Mouse (Mus musculus) v-Abl transformed pro-B cells (cell line): ENCODE measurements around the gene Trim8.

Experiments
- in situ Hi-C, 2 experiments: fragments of 400-800 bp; cut with MboI; formaldehyde crosslinking; loops; one replicate each; pipeline ENCODE4 v1.15.1; 2025; ENCODE audit not compliant: unreplicated experiment in 2 of 2

Trim8 gene

GRCm38 (mm10) chr19:46501401-46502068 is at the start of gene Trim8:
Trim8 (plus strand) TSS chr19:46501702.
- in situ Hi-C loops, result loop anchor here (5.0 to 25.0 kb wide), 3 partner anchors 34 to 964 kb away; no protein-coding TSS in a partner anchor

GRCm38 (mm10) chr19:46452052-46452827 is 49.3 kb upstream of the Trim8 start:
- in situ Hi-C loops, result loop anchor here in 1 of 2 experiments (10.0 kb wide), 1 partner anchor 53 kb away; the partner anchor contains the start of gene Trim8

DNA sequence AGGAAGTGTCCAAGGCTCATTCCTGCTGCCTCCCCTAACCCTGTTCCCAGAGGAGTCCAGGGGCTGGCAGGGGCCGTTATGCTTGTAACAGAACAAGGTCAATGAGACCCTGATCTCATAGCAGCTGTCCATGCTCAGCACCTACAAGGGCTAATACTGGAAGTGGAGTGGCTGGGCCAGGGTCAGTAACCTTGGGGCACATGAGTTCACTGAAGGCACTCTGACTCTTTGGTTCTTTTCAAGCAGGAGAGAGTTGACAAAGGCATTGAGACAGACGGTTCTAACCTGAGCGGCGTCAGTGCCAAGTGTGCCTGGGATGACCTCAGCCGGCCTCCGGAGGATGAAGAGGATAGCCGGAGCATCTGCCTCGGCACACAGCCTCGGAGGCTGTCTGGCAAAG is 48.6 kb upstream of the Trim8 start:
- in situ Hi-C loops, result loop anchor here in 1 of 2 experiments (10.0 kb wide), 1 partner anchor 52 kb away; the partner anchor contains the start of gene Trim8

DNA sequence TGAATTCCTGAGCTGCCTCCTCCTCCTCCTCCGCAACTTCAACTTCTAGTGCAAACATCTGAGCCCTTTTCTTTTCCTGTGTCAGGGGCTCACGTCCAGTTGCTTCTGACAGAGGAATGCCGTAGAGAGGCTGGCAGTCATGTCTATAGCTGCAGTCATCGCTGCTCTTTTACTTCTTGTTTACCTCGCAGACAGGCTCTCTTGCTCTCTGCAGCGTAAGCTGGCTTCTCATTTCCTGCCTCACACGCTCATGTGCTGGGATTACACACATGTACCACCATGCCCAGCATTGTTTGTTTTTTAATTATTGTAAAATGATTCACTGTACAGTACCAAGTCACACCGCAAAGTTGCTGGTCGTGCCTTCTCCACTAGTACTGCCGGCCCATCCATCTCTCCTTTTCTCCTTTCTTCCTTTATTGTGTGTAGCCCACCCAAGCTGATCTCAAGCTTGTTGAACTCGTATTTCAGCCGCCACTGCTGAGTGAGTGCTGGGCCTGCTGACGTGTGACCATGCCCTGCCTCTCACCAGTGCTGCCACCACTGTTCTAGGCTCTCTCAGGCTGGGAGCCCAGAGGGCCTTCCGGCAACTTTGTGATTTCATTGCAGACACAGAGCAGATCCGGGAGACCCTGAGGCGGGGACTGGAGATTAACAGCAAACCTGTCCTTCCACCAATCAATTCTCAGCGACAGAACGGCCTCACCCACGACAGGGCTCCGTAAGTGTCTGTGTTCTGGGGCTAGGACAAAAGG is 47.2 kb upstream of the Trim8 start:
- in situ Hi-C loops, result loop anchor here in 1 of 2 experiments (10.0 kb wide), 1 partner anchor 50 kb away; the partner anchor contains the start of gene Trim8

- in situ Hi-C loops, result loop anchor here in 1 of 2 experiments (10.0 kb wide), 1 partner anchor 50 kb away; the partner anchor contains the start of gene Trim8
Measured at GRCm38 (mm10) chr19:46455032-46455431, 46.5 kb upstream of the Trim8 start.

DNA sequence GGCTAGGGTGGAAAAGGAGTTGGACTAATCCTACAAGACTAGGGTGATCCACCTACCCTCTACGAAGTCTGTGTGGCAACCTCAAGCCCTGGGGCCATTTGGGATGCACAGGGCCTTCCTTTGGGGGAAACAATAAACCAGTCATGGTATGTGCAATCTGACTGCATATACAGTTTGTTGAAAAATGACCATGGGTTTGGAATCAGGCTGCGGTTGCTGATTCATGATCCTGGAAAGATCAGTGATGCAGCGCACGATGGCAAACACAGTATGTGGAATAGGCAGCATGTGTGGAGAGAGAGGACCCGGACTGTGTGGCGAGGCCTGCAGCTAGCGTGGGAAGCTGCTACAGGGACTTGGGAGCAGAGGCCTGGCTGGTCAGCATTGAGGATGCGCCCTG is 45.9 kb upstream of the Trim8 start:
- in situ Hi-C loops, result loop anchor here in 1 of 2 experiments (10.0 kb wide), 1 partner anchor 49 kb away; the partner anchor contains the start of gene Trim8

DNA sequence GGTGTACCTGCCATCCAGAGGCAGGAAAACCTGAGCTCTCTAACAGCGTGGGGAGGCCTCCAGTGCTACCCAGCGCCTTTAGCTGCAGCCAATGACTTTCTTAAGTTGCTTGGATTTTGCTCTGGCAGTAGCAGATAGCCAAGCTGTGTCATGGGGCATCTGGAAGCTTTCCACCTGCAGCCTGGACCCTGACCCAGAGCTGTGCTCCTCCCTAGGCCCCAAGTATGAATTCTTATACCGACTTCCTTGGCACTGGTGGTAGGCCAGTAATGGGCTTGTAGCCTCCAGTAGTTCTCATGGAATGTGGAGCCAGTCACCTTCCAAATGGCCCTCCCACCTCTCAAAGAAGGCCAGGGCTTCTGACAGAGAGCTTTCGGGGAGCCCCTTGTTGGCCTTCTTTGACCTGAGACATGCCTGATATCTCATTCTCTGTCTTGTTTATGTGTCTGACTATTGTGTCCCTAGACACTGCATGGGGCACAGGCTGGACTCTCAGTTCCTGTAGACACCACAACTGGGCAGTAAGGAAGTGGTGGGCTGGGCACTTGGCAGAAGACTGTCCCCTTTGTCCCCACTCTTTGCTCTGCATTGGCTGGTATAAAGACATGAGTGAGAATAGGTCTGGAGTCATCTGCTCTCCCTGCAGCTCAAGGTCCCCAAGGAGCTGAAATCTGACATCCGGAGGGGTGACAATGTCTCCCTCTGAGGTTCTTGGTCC is 45.3 kb upstream of the Trim8 start:
- in situ Hi-C loops, result loop anchor here in 1 of 2 experiments (10.0 kb wide), 1 partner anchor 49 kb away; the partner anchor contains the start of gene Trim8

- in situ Hi-C loops, result loop anchor here in 1 of 2 experiments (10.0 kb wide), 1 partner anchor 47 kb away; the partner anchor contains the start of gene Trim8
Measured at GRCm38 (mm10) chr19:46457798-46458197, 43.7 kb upstream of the Trim8 start.

DNA sequence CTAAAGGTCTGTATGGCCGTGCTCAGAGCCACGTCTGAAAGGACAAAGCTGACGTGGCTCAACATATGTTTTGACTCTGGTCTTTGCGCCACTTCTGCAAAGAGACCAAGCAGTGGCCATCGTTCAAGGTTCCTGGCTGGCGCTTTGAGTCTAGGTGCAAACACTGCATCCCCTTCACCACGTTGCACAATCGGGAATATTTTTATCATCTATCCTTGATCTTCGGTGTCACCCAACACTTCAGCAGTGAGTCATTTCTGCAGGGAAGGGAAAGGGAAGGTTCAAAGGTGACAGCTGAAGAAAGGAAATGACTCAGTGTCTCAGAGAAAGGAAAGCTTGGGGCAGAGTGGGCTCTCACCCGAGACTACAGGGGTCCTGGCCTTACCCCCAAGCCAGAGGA is 42.2 kb upstream of the Trim8 start:
- in situ Hi-C loops, result loop anchor here in 1 of 2 experiments (10.0 kb wide), 1 partner anchor 46 kb away; the partner anchor contains the start of gene Trim8

GRCm38 (mm10) chr19:46459889-46460288 is 41.6 kb upstream of the Trim8 start:
- in situ Hi-C loops, result loop anchor here in 1 of 2 experiments (10.0 kb wide), 1 partner anchor 45 kb away; the partner anchor contains the start of gene Trim8

- in situ Hi-C loops, result no loop called here
Measured at GRCm38 (mm10) chr19:46462574-46462973, 38.9 kb upstream of the Trim8 start.

- in situ Hi-C loops, result no loop called here
Measured at GRCm38 (mm10) chr19:46463446-46463845, 38.1 kb upstream of the Trim8 start.

DNA sequence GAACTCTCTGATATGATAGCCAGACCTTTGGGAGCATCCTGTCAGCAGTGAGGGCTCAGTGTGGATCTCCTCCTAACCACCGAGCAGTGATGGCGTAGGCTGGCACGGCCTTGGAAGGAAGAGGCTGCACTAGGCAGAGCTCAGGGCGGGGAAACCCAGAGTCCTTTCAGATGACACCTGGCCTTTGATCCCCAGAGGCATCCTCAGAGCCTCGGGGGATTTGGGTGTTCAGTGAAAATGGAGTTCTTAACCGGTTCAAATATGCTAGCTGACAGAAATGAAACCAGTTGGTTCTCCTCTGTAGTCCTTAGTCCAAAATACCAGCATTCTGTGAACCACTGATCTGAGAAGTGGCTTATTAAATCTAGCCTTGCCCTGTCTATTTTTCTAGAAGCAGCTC is 35.3 kb upstream of the Trim8 start:
- in situ Hi-C loops, result loop anchor here in 1 of 2 experiments (5.0 kb wide), 1 partner anchor 36 kb away; the partner anchor contains the start of gene Trim8

DNA sequence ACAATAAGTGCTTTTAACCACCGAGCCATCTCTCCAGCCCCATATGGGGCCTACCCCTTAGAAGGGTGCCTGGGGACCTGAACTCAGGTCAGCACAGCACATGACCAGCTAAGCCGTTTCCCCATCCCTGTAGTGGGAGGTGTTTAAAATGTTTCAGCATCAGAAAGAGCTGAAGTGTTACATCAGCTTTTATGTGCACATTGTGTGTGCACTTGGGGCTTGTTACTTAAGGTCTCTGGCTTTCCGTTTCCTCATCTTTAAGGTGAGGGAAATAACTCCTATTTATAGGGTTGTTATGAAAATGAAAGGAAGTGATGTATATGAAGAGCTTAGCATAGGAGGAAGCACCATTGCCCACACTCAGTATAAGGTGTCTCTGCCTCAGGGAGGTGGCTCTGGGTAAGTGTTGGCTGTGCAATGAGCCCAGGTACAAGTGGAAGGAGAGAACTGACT is 34.4 kb upstream of the Trim8 start:
- in situ Hi-C loops, result loop anchor here in 1 of 2 experiments (5.0 kb wide), 1 partner anchor 35 kb away; the partner anchor contains the start of gene Trim8

DNA sequence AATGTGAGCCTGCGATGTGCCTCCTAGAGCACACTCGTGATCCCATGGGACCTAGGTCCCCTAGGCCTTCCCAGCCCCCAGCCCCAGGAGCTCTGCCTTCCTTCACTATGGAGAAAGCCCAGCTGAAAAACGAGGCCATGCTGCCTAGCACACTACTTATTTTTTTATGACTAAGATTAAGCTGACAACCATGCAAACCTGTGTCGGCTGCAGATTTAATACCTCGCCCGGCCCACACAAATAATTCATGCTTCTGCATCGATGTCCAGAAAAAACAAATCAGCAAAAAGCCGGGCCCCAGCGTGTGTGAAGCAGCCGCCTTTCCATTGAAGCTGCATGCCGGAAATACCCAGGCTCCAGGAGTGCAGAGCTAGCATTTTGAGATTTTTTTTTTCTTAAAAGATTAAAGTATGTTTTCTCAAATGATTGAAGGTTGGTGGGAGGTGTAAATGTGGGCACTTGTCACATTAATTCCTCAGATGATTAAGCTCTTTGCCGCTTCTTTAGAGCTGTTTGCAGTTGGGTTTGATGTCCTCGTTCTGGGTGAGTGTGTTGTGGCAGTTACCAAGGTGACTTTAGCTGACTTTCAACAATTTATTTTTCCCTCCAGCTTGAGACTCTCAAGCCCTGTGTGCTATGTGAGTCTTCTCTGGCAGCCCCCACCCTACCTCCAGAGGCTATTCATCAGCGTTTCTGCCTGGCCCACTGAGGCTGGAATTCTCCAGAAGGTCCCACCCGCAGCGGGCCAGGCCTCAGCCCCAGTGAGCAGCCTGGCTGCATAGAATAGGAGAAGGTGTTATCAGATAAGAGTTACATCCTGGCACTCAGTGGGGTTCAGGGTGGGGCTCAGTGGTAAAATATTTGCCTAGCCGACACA is 30.9 kb upstream of the Trim8 start:
- in situ Hi-C loops, result no loop called here

DNA sequence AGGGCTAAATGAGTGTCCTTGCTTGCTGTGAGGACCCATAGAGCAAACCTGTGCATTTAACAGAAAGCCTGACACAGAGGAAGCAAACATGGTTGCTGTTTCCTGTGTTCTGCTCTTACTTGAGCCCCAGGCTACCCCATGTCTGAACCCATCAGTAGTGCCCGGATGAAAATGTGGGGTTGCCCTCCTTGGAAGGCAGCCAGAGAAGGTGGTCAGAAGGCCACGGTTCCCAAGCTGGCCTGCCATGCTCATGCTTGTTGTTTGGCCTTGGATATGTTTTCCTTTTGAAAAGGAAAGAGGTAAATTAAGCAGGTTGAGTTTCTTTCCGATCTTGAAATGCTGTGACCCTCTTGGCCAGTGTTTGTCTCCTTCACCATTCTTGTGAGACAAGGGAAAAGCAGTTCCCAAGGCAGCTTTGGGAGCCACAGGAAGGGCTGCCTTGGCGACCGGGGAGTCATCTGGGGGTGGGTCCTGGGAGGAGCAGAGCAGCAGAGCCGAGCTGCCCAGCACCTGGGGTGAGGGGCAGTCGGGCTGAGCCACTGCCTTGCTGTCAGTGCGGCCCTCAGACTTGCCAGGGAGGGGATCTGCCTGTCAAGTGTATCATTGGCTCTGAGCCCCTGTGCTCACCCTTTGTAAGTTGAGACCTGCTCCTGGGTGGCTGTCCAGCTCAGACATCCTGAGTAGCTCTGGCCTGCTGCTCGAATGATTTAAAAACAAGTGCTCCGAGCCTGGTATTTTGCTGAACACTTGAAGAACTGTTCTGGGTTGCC is 30.0 kb upstream of the Trim8 start:
- in situ Hi-C loops, result no loop called here

DNA sequence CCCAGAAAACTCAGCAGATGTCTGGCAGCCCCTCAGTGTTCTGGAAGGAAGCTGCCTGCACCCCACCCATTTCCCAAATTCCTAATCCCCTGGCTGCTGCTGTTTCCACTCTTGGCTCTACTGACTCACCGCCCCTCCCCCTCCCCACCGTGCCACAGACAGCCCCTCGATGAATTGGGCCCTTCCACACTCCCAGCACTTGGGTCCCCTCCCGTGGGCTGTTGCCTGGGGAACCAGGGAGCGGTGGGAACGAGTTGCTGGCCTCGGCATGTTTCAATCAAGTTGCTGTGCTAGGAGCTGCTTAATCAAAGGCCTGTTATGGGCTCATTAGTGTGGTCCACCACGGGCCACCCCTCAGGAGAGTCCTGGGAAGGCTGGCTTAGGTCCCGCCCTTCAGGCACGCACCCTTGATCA is 24.1 kb upstream of the Trim8 start:
- in situ Hi-C loops, result no loop called here

GRCm38 (mm10) chr19:46478242-46478641 is 23.3 kb upstream of the Trim8 start:
- in situ Hi-C loops, result no loop called here
